Mouse (Mus musculus): ENCODE data around the gene Gm884.

The Gm884 gene

DNA sequence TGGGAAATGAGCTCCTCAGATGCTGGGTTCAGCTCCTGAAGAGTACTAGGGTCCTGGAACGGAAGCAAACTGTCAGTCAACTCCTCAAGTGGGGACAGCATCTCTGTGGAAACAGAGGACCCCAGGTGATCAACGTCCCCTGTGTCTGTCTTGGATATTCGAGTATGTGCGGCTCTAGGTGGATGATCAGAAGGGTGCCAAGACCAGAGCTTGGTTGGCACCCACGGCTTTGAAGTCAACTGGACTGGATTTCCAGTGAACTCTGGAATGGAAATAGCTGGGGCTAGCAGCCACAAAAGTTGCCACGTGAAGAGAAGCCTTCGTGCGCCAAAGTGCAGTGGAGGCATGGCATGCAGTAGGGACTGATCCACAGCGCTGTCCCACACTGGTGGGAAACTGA lies at the start of gene Gm884:
Gm884 (minus strand) TSS at position 101 of the 400 bp plus-strand sequence.
- DNase-seq (ENCODE audit: low spot score) = no peak

DNA sequence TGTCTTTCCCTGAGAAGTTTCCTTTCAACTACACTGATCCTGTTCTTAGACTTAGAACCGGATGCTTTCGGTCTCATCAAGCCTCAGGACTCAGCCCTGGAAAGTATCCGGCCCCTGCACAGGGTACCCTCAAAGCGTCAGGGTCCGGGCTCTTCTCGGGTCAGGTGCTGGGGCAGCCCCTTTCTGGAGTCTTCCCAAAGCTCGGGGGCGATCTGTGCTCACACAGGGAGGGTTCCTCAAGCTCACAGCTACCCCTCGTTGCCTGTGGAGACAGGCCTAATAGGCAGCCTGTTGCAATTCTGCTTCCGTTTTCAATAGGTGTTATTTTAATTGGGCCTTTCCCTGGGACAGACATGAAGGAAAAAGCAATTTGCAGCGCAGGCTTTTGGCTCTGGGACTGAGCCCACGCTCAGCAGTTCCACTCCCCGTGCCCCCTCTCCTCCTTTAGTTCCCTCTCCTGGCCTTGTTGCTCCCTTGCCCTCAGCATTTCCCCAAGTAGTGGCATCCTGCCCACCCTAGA lies 46.0 kb upstream of the Gm884 start:
- no peak for DNase-seq (ENCODE audit: low spot score)

DNA sequence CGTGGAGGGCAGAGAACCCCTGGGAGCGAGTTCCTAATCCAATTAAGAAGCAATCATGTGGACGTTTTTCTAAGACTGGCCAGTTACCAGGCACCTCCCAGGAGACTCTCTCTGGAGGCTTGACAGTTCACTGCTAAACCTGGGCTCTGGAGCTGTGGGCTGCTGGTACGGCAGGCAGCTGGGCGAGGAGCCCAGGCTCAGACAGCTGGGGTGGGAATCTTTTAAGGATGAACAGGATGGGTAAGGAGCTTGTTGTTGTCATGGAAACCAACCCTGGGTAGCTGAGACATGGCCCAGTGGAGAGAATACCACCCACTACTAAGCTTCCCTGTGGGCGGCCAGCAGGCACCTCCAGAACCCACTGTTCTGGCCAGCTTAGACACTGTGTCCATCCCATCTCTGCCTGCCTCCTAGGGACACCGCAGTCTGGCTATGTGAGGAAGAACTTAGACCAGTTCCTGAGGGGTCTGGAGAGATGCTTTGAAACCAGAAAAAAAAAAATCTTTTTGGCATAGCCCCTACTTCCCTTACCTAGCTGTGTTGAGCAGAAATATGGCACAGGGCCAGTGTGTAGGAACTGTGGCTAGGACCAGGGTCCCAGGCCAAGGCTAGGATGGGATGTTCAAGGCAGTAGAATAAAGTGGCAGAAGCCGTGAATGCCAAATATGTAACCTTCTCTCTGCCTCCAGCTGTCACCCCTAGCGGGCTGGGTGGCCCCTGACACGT lies 45.4 kb upstream of the Gm884 start:
- DNase-seq (ENCODE audit: low spot score) = peak; percentile 97

DNA sequence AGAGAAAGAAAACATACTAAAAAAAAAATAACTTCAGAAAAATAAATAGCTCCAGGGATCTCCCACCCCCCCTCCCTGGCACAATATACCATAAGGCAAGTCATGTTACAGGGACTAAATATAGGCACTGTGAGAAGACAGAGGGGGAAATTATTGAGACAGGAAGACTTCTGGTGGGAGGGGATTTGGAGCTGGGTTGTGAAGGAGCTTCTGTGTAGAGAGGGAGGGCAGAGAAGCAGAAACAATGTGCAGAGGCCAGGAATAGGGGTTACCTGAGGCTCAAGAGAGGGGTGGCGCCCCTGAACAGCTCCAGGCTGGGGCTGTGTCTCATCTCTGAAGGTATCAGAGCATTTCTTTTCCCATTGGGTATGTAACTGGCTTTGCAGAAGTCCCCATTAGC lies 44.8 kb upstream of the Gm884 start:
- no peak for DNase-seq (ENCODE audit: low spot score)

DNA sequence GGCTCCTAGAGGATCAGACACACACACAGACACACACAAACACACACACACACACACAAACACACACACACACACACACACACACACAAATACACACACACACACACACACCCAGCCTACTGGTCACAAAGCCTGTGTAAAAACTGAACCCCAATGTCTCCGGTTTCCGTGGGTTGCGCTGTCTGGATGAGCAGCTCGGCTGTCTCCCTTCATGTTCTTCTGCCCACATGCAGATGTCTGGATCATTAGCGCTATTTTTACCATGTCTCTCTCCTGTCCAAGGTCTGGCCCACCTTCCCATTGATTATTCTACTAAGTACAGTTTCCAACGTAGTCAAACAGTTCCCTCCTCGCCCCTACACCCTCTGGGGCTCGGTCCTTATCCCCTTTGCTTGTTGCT lies 42.2 kb upstream of the Gm884 start:
- no peak for DNase-seq (ENCODE audit: low spot score)

DNA sequence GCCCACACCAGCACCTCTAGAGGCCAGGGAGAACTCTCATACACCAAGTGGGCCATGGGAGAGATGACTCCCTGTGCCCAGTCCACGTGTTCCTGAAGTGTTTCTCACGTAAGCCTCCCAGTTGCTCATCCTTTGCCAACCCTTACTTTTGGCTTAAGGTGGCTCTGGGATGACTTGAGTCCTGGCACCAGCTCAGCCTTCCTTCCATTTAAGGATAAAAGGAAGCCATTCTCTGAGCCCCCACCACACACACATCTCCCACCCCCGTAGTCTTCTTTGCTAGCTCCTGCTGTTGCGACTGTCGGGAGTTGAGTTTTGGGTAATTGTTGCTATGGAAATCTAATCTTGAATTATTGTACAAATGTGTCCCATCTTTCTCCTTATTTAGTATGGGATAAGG lies 41.6 kb upstream of the Gm884 start:
- DNase-seq (ENCODE audit: low spot score) = no peak

DNA sequence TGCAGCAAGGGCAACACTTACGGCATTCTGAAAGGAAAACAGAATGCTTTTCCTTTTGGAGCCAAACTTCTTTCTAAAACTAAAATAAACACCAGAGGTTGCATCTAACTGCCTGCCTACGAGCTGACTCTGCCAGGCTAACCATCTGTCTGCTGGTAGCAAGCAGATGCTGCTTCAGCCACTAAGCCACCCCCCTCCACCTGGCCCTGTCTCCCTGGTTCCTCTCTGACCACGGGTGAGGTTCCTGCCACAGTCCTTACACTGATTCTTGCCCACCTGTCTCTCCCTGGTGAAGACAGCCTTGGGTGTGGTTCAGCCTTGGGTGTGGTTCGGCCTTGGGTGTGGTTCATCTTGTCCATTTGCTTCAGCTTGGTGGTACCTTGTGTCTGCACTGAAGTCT lies 40.9 kb upstream of the Gm884 start:
- DNase-seq (ENCODE audit: low spot score) = no peak

DNA sequence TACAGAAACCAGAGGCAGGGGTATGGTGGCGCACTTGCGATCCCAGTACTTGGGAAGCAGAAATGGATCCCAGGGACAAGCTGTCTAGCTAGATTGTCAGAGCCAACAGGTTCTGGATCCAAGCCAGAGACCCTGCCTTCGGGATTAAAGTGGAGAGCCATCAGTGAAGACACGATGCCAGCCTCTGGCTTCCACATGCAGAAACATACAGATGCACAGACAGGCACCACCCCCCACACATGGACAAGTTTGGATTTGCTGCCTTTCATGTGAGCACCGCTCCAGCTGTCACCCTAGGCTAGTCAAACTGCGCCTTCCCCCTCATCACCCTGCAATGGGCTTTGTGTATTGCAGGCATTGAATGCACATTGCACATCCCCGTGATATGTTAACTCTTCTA lies 37.2 kb upstream of the Gm884 start:
- DNase-seq (ENCODE audit: low spot score) = no peak

DNA sequence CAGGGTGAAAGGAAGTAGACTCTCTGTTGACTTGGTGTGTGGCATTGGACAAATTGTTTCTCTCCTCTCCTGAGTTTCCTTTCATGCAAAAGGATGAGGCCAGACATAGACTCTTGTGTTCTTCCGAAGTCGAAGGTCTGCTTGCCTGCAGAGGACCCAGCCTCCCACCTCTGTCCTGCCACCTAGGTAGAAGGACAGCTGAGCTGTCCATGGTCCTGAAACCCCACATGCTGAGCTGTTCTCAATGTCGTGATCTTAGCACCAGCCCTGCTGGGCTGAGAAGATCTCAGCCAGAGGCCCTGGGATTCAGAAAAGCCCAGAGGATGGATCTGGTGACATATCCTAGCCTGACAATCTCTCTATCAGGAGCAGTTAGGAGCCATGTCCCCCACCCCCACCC lies 35.6 kb upstream of the Gm884 start:
- no peak for DNase-seq (ENCODE audit: low spot score)

DNA sequence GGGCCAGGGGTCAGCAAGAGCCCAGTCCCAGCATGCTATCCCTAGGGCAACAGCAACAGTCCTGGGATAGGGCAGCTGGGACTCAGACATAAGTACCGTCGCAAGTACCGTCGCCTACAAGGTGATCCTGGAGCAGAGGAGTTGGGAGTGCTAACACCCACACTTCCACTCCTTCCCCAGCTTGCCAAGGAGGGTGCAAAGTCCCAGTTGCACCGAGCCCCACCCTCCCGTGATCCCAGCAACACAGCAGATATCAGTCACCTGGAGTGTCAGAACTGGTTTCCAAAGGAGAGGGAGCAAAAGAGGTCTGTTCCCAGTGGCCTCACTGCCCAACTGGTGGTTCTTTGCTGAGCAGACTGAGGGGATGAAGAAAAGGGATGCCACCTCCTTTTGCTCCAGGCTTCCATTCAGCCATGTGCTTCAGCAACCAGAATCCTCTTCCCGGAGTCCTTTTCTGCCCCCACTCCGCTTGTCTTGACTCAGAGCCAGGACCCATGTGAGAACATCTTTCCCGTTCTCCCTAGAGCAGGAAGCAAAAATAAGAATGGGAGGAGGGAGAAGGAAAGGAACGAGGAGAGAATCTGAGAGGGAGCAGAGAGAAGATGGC lies 32.5 kb upstream of the Gm884 start:
- DNase-seq (ENCODE audit: low spot score) = no peak

DNA sequence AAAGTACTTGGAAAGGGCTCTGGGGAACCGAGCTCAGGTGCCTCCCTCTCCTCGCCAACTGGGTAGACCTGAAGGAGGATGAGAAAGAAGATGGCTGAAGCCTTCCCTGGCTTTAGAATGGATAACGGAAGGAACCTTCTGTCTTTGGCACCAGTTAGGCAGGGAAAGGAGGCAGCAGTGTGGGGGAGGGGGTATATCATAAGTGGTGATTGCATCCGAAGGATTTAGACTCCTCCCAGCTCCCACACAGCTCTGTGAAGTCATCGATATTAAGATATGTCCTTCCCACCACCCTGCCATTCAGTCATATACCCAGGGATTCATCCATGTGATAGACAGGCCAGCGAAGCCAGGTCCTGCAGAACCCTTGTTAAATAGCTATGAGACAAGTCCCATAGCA lies 30.5 kb upstream of the Gm884 start:
- no peak for DNase-seq (ENCODE audit: low spot score)

DNA sequence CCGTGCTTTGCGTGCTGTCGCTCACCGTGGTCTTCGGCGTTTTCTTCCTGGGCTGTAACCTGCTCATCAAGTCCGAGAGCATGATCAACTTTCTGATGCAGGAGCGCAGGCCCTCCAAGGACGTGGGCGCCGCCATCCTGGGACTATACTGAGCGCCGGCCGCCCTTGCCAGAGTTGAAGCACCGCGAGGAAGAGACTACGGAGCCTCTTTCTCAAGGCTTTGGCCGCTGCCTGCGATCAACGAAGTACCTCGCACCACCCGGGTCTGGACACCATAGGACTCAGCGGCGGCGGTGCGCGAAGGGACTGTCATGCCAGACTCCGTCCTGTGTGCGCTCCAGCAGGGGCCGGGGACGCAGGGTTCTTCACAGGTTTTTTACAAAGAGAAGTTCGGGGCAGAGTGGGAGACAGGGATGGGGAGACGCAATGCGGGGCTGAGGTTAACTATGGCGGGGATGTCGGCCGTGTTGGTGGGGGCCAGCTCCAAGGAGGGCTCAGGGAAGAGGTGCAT lies 29.1 kb upstream of the Gm884 start:
- DNase-seq (ENCODE audit: low spot score) = peak; percentile 53

DNA sequence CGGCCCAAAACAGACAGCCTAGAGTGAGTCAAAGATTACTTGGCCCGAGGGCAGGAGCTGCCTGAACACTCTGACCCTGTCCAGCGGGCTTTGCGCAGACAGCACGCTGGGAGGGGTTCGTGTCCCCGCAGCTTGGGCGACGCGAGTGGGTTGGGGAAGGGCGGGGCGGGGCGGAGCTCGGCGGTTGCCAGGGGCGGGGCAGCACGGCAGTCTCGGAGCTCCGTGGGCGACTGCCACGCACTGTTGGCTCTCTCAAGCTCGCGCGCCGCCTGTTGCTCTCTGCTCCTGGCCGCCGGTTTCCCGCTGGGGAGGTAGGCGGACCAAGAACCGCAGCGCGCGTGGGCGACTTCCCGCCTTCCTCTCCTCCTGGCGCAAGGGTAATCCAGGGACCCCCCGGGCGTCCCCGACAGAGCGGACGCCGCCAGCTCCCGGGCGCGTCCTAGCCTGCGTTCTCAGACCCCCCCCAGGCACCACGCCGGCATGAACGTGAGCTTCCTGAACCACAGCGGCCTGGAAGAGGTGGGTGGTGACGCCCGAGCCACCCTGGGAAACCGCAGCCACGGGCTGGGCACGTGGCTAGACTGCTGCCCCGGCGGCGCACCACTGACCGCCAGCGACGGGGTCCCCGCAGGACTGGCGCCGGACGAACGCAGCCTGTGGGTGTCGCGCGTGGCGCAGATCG lies 28.5 kb upstream of the Gm884 start, which contains the start of gene Rprml:
Rprml (plus strand) TSS at position 270 of the 682 bp plus-strand sequence.
- peak; percentile 66 for DNase-seq (ENCODE audit: low spot score)

DNA sequence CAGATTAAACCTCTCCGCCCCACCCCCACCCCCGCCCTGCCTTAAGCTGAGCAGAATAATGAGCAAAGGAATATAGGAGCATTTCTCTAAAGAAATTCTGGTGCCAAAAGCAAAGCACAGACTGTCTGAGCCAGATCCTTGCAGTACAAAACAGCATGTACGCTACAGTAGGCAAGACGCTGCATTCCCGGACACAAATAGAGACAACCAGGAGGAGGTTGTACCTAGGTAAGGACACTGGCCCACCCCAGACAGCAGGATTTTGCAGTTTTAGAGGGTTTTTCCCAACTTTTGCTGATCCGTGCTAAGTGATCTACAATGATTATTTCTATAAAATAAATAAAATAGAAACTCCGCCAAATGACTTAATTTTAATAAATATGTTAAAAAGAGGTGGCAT lies 27.7 kb upstream of the Gm884 start:
- DNase-seq (ENCODE audit: low spot score) = no peak

DNA sequence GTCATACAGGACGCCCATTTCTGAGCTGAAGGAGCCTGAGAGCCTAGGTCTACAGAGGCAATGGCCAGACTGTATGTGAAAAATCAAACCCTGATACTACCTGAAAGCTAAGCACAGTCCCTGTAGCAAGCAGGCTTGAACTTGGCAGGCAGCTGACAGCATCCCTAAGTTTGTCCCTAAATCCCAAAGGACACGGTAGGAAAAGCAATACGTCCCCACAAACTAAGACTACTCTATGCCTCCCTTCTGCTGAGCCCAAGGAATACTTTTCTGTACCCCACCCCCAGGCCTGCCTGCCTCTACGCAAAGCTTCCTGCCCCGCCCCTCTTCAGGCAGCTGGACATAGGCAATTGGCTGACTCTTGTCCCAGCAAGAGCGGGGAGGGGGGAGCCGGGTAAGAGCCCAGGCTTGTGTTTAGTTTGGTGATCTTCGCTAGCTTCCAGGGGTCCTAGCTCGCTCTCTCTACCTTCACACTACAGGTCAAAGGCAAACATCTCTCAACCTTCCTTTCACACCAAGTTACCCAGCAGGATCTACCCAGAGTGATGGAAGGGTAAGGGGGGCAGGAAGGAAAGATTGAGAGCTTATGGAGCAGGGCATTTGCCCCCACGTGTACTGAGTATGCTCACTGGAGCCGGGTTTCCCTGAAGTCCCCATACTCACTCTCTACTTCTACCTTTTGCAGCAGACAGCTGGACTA lies 27.1 kb upstream of the Gm884 start:
- DNase-seq (ENCODE audit: low spot score) = peak; percentile 57

DNA sequence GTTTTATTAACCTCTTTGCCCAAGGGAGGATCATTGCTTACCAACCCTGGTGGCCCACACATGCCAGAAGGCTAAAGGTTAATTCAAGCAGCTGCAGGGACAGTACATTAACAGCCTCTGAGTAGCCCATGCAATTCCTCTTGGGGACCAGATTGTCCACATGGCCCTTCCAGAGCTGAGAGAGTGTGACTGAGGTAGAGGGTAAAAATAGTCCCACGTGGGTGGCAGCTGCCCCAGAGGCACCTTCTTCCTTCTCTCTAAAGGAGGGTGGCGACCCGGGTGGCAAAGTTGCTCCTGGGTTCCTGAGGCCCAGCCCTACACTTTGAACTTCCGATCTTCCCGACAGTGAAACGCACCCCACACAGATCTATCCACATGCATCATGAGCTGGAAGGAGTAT lies 25.4 kb upstream of the Gm884 start:
- DNase-seq (ENCODE audit: low spot score) = peak; percentile 60

DNA sequence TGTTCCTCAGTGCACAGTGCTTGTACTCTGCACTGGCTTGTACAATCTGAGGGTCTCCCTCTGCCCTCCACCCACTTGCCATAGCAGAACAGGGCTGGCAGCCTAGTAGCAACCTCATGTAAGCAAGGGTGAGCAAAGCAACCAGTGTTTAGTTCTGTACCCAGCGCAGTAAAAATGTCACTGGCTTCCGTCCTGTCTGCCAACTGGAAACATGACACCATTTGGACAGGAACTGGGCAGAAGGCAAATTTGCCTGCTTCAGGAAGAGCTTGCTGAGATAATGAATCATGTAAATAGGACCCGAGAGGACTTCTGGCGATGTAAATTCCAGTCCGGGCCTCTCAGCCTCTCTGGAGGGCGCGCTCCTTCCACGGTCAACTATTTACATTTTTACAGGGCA lies 24.8 kb upstream of the Gm884 start:
- peak; percentile 59 for DNase-seq (ENCODE audit: low spot score)

DNA sequence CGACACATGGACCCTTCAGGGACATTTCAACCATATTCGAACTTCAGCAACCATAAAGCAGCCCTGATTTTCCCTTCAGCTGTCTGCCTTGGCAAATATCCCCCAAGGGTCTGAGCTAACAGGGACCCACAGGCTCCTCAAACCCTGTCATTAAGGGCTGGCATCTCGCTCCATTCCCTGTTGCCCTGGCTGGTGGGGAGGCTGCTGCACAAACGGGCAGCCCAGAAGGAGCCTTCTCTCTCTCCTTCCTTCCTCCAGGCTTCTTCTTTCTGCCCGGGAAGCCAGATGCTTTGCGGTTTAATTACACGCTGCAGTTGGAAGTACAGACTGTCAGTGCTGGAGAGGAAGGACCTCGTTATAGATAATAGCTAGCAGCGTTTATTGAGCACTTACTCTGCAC lies 22.3 kb upstream of the Gm884 start:
- no peak for DNase-seq (ENCODE audit: low spot score)

DNA sequence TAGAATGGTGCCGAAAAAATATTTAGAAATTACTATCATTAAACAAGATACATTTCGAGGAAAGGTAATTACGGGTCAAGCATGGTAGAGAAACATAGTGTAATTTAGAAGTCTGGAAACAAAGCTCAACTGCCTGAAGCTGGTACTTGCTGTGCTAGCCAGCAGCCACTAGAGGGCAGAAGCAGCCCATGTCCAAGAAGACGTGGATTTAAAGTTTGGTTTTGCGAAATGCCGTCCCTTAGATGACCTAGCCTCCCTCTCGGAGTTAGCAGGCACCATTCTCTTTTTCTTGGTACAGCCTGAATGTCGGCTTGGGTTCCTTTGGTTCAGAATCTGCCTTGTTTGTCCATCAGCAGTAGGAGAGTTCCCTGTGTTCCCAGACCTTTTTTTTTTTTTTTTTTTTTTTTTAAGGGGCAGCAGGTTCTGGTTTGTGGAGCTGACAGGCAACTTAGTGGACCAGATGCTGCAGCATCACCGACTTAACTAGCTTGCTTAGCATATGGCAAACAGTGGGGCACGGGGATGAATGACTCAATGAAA lies 18.5 kb upstream of the Gm884 start:
- DNase-seq (ENCODE audit: low spot score) = peak; percentile 80

DNA sequence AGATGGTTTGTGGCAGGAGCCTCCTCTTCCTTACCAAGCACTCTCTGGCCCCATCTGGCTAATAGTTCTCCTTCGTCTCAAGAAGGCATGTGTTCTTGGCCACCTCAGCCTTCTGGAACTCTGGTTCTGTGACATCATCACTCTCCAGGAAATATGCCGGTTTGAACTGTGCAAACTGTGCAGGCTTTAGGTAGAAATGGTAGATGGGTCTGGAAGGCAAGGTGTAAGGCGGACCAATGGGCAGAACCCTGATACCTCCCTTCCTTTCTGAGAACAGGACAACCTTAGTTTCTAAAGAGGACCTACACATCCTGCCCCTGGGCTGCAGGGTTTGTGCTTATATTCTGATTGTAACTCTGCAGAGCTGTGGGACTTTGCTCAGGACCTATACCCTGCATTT lies 17.9 kb upstream of the Gm884 start, which contains the start of gene Lyzl6:
Lyzl6 (minus strand) TSS at position 101 of the 400 bp plus-strand sequence.
- DNase-seq (ENCODE audit: low spot score) = no peak

DNA sequence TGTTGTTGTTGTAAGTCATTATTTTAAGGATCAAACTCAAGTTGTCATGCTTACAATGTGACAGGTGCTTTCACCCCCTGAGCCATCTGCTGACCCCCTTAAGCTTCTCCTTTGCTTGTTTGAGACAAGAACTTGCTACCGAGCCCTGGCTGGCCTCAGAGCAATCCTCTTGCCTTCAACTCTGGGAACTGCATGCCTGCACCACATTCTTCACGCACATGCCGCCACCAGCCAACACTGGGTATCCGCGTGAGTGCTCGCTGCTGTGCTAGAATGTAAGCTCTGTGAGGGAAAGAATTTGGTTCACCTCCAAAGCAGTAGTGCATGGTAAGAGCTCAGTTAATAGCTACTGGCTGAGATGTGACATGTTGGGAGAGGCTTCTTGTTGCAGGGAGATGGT lies 15.3 kb upstream of the Gm884 start:
- DNase-seq (ENCODE audit: low spot score) = no peak

DNA sequence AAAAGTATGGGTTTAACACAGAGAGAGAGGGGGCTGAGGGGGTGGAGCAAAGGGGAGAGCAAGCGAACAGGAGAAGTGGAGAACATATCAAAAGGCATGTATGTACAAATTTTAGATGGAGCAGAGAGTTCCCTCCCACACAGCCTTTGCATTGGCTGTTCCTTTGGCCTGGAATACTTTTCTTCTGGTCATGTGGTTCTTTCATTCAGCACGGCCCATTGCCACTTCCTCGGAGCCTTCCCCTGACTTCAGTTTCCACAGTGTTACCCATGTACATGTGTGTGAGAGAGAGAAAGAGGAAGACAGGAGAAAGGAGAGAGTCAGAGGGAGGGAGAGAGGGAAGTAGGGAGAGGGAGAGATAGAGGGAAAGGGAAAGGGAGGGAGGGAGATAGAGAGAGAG lies 14.5 kb upstream of the Gm884 start:
- no peak for DNase-seq (ENCODE audit: low spot score)

All from MN1 (cell line).